Mouse (Mus musculus): ENCODE results near the gene Dnajc13.

Dnajc13 gene

GRCm38 (mm10) chr9:104182328-104182727 lies 80.4 kb downstream of the Dnajc13 start:
- DNase-seq: peak; percentile 20

GRCm38 (mm10) chr9:104181626-104182025 lies 81.1 kb downstream of the Dnajc13 start:
- peak; percentile 54 for DNase-seq

GRCm38 (mm10) chr9:104180046-104180445 lies 82.7 kb downstream of the Dnajc13 start:
- no peak for DNase-seq

GRCm38 (mm10) chr9:104172342-104172741 lies 90.4 kb downstream of the Dnajc13 start:
- no peak for DNase-seq

GRCm38 (mm10) chr9:104171651-104172050 lies 91.1 kb downstream of the Dnajc13 start:
- no peak for DNase-seq

GRCm38 (mm10) chr9:104169986-104170385 lies 92.7 kb downstream of the Dnajc13 start:
- DNase-seq: no peak

- no peak for DNase-seq
Observed at GRCm38 (mm10) chr9:104165926-104166325, 96.8 kb downstream of the Dnajc13 start.

GRCm38 (mm10) chr9:104164194-104164593 lies 98.5 kb downstream of the Dnajc13 start:
- no peak for DNase-seq

GRCm38 (mm10) chr9:104161117-104161516 lies 101.6 kb downstream of the Dnajc13 start:
- DNase-seq: no peak

GRCm38 (mm10) chr9:104157291-104157690 lies 105.4 kb downstream of the Dnajc13 start:
- no peak for DNase-seq

- DNase-seq: no peak
Observed at GRCm38 (mm10) chr9:104156506-104156905, 106.2 kb downstream of the Dnajc13 start.

GRCm38 (mm10) chr9:104155100-104155715 lies 107.5 kb downstream of the Dnajc13 start:
- DNase-seq: no peak

- no peak for DNase-seq
Observed at GRCm38 (mm10) chr9:104152121-104152520, 110.6 kb downstream of the Dnajc13 start.

GRCm38 (mm10) chr9:104148969-104149368 lies 113.8 kb downstream of the Dnajc13 start:
- DNase-seq: no peak

- no peak for DNase-seq
Observed at GRCm38 (mm10) chr9:104146683-104147082, 116.0 kb downstream of the Dnajc13 start.

GRCm38 (mm10) chr9:104144314-104144996 lies 118.3 kb downstream of the Dnajc13 start:
- no peak for DNase-seq

GRCm38 (mm10) chr9:104142805-104143204 lies 119.9 kb downstream of the Dnajc13 start:
- no peak for DNase-seq

GRCm38 (mm10) chr9:104140351-104140750 lies 122.4 kb downstream of the Dnajc13 start:
- DNase-seq: no peak

- no peak for DNase-seq
Observed at GRCm38 (mm10) chr9:104130141-104130755, 132.5 kb downstream of the Dnajc13 start.

- DNase-seq: no peak
Observed at GRCm38 (mm10) chr9:104128110-104128509, 134.6 kb downstream of the Dnajc13 start.

GRCm38 (mm10) chr9:104126833-104127232 lies 135.9 kb downstream of the Dnajc13 start, which contains the start of gene Ackr4:
Ackr4 (minus strand) TSS chr9:104126933.
- no peak for DNase-seq

- DNase-seq: no peak
Observed at GRCm38 (mm10) chr9:104123622-104124021, 139.1 kb downstream of the Dnajc13 start.

GRCm38 (mm10) chr9:104123101-104123500 lies 139.6 kb downstream of the Dnajc13 start:
- no peak for DNase-seq

GRCm38 (mm10) chr9:104109151-104109550 lies 153.6 kb downstream of the Dnajc13 start:
- DNase-seq: no peak
